ENCODE assay signal across 21 mouse cellular contexts in the genomic region with DNA sequence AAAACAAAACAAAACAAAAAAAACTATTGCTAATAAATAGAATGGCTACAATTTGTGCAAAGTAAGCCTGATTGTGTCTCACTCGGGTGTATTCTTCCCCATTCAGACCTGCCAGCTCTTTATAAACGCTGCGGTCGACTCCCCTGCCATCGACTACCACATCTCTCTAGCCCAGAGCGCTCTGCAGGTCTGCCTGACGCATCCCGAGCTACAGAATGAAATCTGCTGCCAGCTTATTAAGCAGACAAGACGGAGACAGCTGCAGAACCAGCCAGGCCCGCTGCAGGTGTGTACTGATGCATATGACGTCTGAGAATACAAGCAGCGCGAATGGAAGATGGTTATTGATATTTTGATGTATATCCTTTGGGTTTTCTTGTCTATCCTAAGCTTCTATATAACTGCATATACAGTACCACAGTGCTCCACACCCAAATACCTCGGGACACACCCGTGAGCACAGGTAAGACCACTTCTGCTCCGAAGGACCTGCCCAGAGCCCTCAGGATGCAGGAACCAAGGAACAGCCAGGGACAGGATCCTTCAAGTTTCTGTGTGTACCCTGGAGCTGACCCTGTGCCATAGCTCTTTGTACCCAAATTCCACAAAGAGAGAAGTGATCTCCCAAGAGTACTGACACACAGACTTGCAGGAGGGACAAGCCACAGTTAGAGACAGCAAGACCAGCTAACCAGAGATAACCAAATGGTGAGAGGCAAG. TPM values are rescaled to one million over a fixed set of nuclear protein-coding genes. Genes with fewer than 3 reads are reported as not detected.
DNase-seq lines count a peak whose midpoint lies in the region; ATAC-seq lines count a peak whose summit lies in the region.
"Had no signal": no experiment of that assay in that cellular context is flagged by ENCODE, and none has a peak within 500 bp of the region (broad histone marks: within the 10 kb centered on the region; RNA-seq: fewer than 3 reads in every experiment).

No protein-coding gene starts in this region.

- H3K27me3 ChIP-seq in hindbrain, embryonic 15.5 days: no peaks in the 10 kb centered on the region
- H3K27me3 ChIP-seq in hindbrain, embryonic 12.5 days: no peaks in the 10 kb centered on the region
- H3K27me3 ChIP-seq in hindbrain, embryonic 16.5 days (replicated peaks; ENCODE audit: control insufficient read depth, insufficient read depth, low read length): no peaks in the 10 kb centered on the region
- H3K27me3 ChIP-seq in midbrain, embryonic 16.5 days (ENCODE audit: control insufficient read depth, insufficient read depth, low read depth, low read length): no peaks in the 10 kb centered on the region
- H3K27me3 ChIP-seq: embryonic facial prominence, embryonic 13.5 days; forebrain, embryonic 13.5 days; heart, embryonic 12.5 days had no signal

- peak; percentile 60 for DNase-seq in heart, adult 11 months
- DNase-seq in heart, postnatal 14 days: no peak
- no peak for DNase-seq in kidney, postnatal 10 days
- no peak for DNase-seq in lung, postnatal 4 days
- DNase-seq: adrenal gland, postnatal 10 days; cerebellum, adult 18-20 months; cerebellum, adult 9-11 months; cerebellum, postnatal 36 days; gastrocnemius, adult 2 months; gastrocnemius, postnatal 36 days; heart, adult 18-20 months; heart, postnatal 36 days had no signal

- no peak overlapping the region for H3K9ac ChIP-seq in hindbrain, embryonic 15.5 days
- no peak overlapping the region for H3K9ac ChIP-seq in hindbrain, embryonic 12.5 days
- H3K9ac ChIP-seq in hindbrain, embryonic 16.5 days (ENCODE audit: low read depth, low read length): no peak overlapping the region
- no peak overlapping the region for H3K9ac ChIP-seq in midbrain, embryonic 16.5 days (ENCODE audit: low read depth, low read length)
- H3K9ac ChIP-seq: embryonic facial prominence, embryonic 13.5 days; forebrain, embryonic 13.5 days; heart, embryonic 12.5 days had no signal

- H3K9me3 ChIP-seq in hindbrain, embryonic 15.5 days: no peaks in the 10 kb centered on the region
- H3K9me3 ChIP-seq in hindbrain, embryonic 12.5 days (replicated peaks): no peaks in the 10 kb centered on the region
- no peaks in the 10 kb centered on the region for H3K9me3 ChIP-seq in hindbrain, embryonic 16.5 days (ENCODE audit: control insufficient read depth, low read length)
- H3K9me3 ChIP-seq in midbrain, embryonic 16.5 days (replicated peaks; ENCODE audit: control insufficient read depth, low read length, poor library complexity, severe bottlenecking): no peaks in the 10 kb centered on the region
- H3K9me3 ChIP-seq: embryonic facial prominence, embryonic 13.5 days; forebrain, embryonic 13.5 days; heart, embryonic 12.5 days had no signal

- 75% methylated on average over 16 of the region's 16 CpGs for WGBS in hindbrain, embryonic 15.5 days
- 82% methylated on average over 16 of the region's 16 CpGs for WGBS in hindbrain, embryonic 12.5 days
- 67% methylated on average over 16 of the region's 16 CpGs for WGBS in hindbrain, embryonic 16.5 days
- 75% methylated on average over 16 of the region's 16 CpGs for WGBS in midbrain, embryonic 16.5 days

- no peaks in the 10 kb centered on the region for H3K36me3 ChIP-seq in hindbrain, embryonic 15.5 days
- H3K36me3 ChIP-seq in hindbrain, embryonic 12.5 days: 0 out of 2 replicates have a peak, but pooled peaks cover 6% of the 10 kb centered on the region
- H3K36me3 ChIP-seq in hindbrain, embryonic 16.5 days (ENCODE audit: control insufficient read depth, insufficient read depth, low read length): no peaks in the 10 kb centered on the region
- H3K36me3 ChIP-seq in midbrain, embryonic 16.5 days (ENCODE audit: control insufficient read depth, insufficient read depth, low read length): no peaks in the 10 kb centered on the region

- no peak overlapping the region for H3K4me2 ChIP-seq in hindbrain, embryonic 15.5 days
- H3K4me2 ChIP-seq in hindbrain, embryonic 12.5 days (replicated peaks): no peak overlapping the region
- no peak overlapping the region for H3K4me2 ChIP-seq in hindbrain, embryonic 16.5 days (ENCODE audit: low read length)
- H3K4me2 ChIP-seq in midbrain, embryonic 16.5 days (ENCODE audit: low read length): no peak overlapping the region
- H3K4me2 ChIP-seq: embryonic facial prominence, embryonic 13.5 days; forebrain, embryonic 13.5 days; heart, embryonic 12.5 days had no signal

- peak overlapping the region; percentile 4; the same call in 1 of the 2 replicates for H3K27ac ChIP-seq in hindbrain, embryonic 15.5 days (replicated peaks)
- H3K27ac ChIP-seq in hindbrain, embryonic 12.5 days: no peak overlapping the region
- H3K27ac ChIP-seq in hindbrain, embryonic 16.5 days (ENCODE audit: low read depth, low read length): no peak overlapping the region
- H3K27ac ChIP-seq in midbrain, embryonic 16.5 days (ENCODE audit: low read length): peak overlapping the region; percentile 56
- H3K27ac ChIP-seq: embryonic facial prominence, embryonic 13.5 days; forebrain, embryonic 13.5 days; gastrocnemius, adult 2 months had no signal

- ATAC-seq in hindbrain, embryonic 15.5 days (ENCODE audit: low FRiP score, low read depth): no peak; the same call in 1 of the 2 replicates
- no peak for ATAC-seq in hindbrain, embryonic 12.5 days (ENCODE audit: low FRiP score)
- peak; percentile 58; the same call in 1 of the 2 replicates for ATAC-seq in hindbrain, embryonic 16.5 days
- ATAC-seq in midbrain, embryonic 16.5 days: no peak
- ATAC-seq: forebrain, embryonic 13.5 days; intestine, embryonic 16.5 days had no signal

- intact Hi-C loops in heart, postnatal 14 days (cut with DNase I): no loop called here

- H3K4me3 ChIP-seq in hindbrain, embryonic 15.5 days: no peak overlapping the region
- H3K4me3 ChIP-seq in hindbrain, embryonic 12.5 days: no peak overlapping the region
- H3K4me3 ChIP-seq in hindbrain, embryonic 16.5 days (ENCODE audit: low read length): no peak overlapping the region
- no peak overlapping the region for H3K4me3 ChIP-seq in midbrain, embryonic 16.5 days (ENCODE audit: low read depth, low read length)
- H3K4me3 ChIP-seq: embryonic facial prominence, embryonic 13.5 days; forebrain, embryonic 13.5 days; gastrocnemius, adult 2 months; heart, embryonic 12.5 days had no signal

- H3K4me1 ChIP-seq in hindbrain, embryonic 15.5 days (replicated peaks): peaks cover 12% of the 10 kb centered on the region
- peaks cover 6% of the 10 kb centered on the region; the same call in 1 of the 2 replicates for H3K4me1 ChIP-seq in hindbrain, embryonic 12.5 days
- peaks cover 3% of the 10 kb centered on the region for H3K4me1 ChIP-seq in hindbrain, embryonic 16.5 days (ENCODE audit: control insufficient read depth, insufficient read depth, low read depth, low read length)
- H3K4me1 ChIP-seq in midbrain, embryonic 16.5 days (ENCODE audit: control insufficient read depth, insufficient read depth, low read length): 0 out of 2 replicates have a peak, but pooled peaks cover 2% of the 10 kb centered on the region

RNA-seq across cellular contexts. Expression of a gene that starts 34.7 kb away (rescaled TPM):
- 1 to 10 TPM; 2.8 to 4.7 TPM for total RNA-seq in heart, postnatal 14 days (2021)
- polyA plus RNA-seq in hindbrain, embryonic 15.5 days (2015; fragmentation: Nextera tagmentation; extraction: Ambion mirVana): 33.9 and 36.7 TPM in 2 replicates
- polyA plus RNA-seq in hindbrain, embryonic 12.5 days (2016; fragmentation: Nextera tagmentation; extraction: Ambion mirVana): 34.9 and 37.7 TPM in 2 replicates
- polyA plus RNA-seq in hindbrain, embryonic 16.5 days (2015; fragmentation: Nextera tagmentation; extraction: Ambion mirVana): 39.0 and 40.0 TPM in 2 replicates
- 38.8 and 40.6 TPM in 2 replicates for polyA plus RNA-seq in midbrain, embryonic 16.5 days (2015; fragmentation: Nextera tagmentation; extraction: Ambion mirVana)
- total RNA-seq: MEL had no signal

Comparison
In these comparisons a context has a peak if more than half of its experiments do, and no peak if none do; other contexts are left out.
1. H3K27ac ChIP-seq: peak in hindbrain, embryonic 15.5 days (single experiment) and midbrain, embryonic 16.5 days (single experiment); none in hindbrain, embryonic 12.5 days (single experiment) and hindbrain, embryonic 16.5 days (single experiment).